Mouse (Mus musculus) embryonic facial prominence, embryonic 11.5 days (tissue): ENCODE results near the gene Wdr4. TPM values are rescaled to one million over a fixed set of nuclear protein-coding genes. Genes with fewer than 3 reads are reported as not detected.
"Not testable (repeated sequence)": the region's sequence is repeated elsewhere in the genome, so short reads cannot be mapped to it uniquely, and the experiment has no call there.

Experiments
- ATAC-seq: fragments of 200-750 bp; cut with Nextera tagmentation; replicated peaks from 2 replicates; pipeline ENCODE4 v1.8.0; 2017; ENCODE audit warnings: low read depth; ENCODE audit not compliant: insufficient number of reproducible peaks, low FRiP score, low TSS enrichment
- DNase-seq: peaks from one replicate; pipeline ENCODE4 v3.0.0-alpha.2; 2015; ENCODE audit warnings: low spot score
- H3K27ac ChIP-seq: fragments of 300-500 bp; sonication (generic); replicated peaks from 2 replicates; pipeline ENCODE4 v1.5.1; 2014; ENCODE audit warnings: mild to moderate bottlenecking, low read depth, low read length, control low read depth
- H3K27me3 ChIP-seq: fragments of 300-500 bp; sonication (generic); 2 replicates; pipeline ENCODE4 v1.6.1; 2014; ENCODE audit warnings: mild to moderate bottlenecking, low read length, moderate library complexity, mixed read lengths; ENCODE audit not compliant: control insufficient read depth, insufficient read depth
- H3K36me3 ChIP-seq: fragments of 300-500 bp; sonication (generic); replicated peaks from 2 replicates; pipeline ENCODE4 v1.6.1; 2014; ENCODE audit warnings: low read depth, mild to moderate bottlenecking, low read length, moderate library complexity, mixed read lengths; ENCODE audit not compliant: control insufficient read depth, insufficient read depth
- H3K4me1 ChIP-seq: fragments of 300-500 bp; sonication (generic); 2 replicates; pipeline ENCODE4 v1.6.1; 2014; ENCODE audit warnings: low read length, mixed read lengths; ENCODE audit not compliant: control insufficient read depth, insufficient read depth
- H3K4me2 ChIP-seq: fragments of 300-500 bp; sonication (generic); 2 replicates; pipeline ENCODE4 v1.6.1; 2014; ENCODE audit warnings: low read depth, mild to moderate bottlenecking, control low read depth, low read length, moderate library complexity
- H3K4me3 ChIP-seq: fragments of 300-500 bp; sonication (generic); 2 replicates; pipeline ENCODE4 v1.5.1; 2014; ENCODE audit warnings: low read depth, low read length, control low read depth
- H3K9ac ChIP-seq: fragments of 300-500 bp; sonication (generic); replicated peaks from 2 replicates; pipeline ENCODE4 v1.6.1; 2014; ENCODE audit warnings: mild to moderate bottlenecking, control low read depth, low read length
- H3K9me3 ChIP-seq: fragments of 300-500 bp; sonication (generic); replicated peaks from 2 replicates; pipeline ENCODE4 v1.6.1; 2016; ENCODE audit warnings: mild to moderate bottlenecking, low read length, inconsistent platforms, mixed read lengths; ENCODE audit not compliant: control insufficient read depth
- WGBS: fragments of 180-500 bp; shearing (Covaris S2); extraction: QIAGEN DNeasy Blood & Tissue Kit; methylation state at CpG from one replicate; pipeline ENCODE4 v1.1.7; 2014; 5-methylcytosine and 5-hydroxymethylcytosine counted together
- polyA plus RNA-seq: library from polyadenylated mRNA; unstranded; fragments of >200 nt; fragmentation: Nextera tagmentation; extraction: Ambion mirVana; gene quantifications from 2 replicates; pipeline ENCODE4 v1.2.1, GENCODE M21; 2014

Gene Wdr4
- polyA plus RNA-seq, 1 experiment from 2014 or later = 34.6 TPM

DNA sequence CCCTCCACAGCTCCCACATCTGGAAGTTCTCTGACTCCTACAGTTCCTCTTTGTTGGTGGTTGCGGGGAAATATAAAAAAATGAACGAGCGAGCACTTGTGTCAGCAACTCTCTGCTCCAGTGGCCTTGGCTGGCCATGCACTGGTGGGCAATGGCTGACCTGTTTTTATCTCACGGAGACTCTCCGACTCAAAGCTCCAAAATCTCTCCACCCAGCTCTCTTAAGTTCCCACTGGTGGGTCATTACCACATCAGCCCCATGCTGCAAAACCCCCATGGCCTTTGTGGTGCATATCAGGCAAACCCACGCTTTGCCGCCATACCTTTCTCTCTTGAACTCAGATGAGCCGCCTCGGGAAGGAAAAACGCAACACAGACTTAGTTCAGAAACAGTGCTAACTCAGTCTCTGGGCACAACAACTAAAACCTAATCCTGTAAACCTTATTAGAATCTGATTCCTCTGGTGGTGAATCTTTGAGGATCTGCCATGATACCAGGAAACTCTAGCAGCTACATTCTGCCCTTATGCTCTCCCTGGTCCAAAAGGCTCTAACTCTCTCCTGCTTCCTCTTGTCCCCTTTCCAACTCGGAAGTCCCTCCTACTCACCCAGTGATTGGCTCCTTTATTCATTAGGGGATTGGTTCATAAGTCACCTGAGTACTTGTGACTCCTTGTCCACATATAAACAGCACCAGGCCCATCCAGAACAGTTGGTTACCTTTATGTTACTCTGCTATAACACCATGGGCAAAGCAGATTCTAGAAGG is 39.4 kb upstream of the Wdr4 start:
- WGBS = 87% methylated on average over 11 of the region's 11 CpGs
- Histone ChIP-seq H3K36me3 (no peaks in the 10 kb centered on the region), H3K4me1 (peaks cover 2% of the 10 kb centered on the region; the same call in 1 of the 2 replicates), H3K4me3 (no peak overlapping the region), H3K4me2 (no peak overlapping the region), H3K27ac (no peak overlapping the region), H3K27me3 (no peaks in the 10 kb centered on the region), H3K9ac (no peak overlapping the region), H3K9me3 (no peaks in the 10 kb centered on the region)
- DNase-seq (no peak), ATAC-seq (no peak)

- Histone ChIP-seq H3K27me3 (no peaks in the 10 kb centered on the region), H3K9ac (no peak overlapping the region), H3K27ac (peak overlapping the region; percentile 47; the same call in 1 of the 2 replicates), H3K4me2 (no peak overlapping the region), H3K4me1 (peaks cover 2% of the 10 kb centered on the region; the same call in 1 of the 2 replicates), H3K9me3 (no peaks in the 10 kb centered on the region), H3K36me3 (no peaks in the 10 kb centered on the region), H3K4me3 (no peak overlapping the region)
- WGBS = 69% methylated on average over 10 of the region's 10 CpGs
- ATAC-seq = 0 out of 2 replicates have a peak, but pooled peaks have one; percentile 32
- DNase-seq = peak; percentile 33
Measured at GRCm38 (mm10) chr17:31557947-31558542, 38.3 kb upstream of the Wdr4 start.

DNA sequence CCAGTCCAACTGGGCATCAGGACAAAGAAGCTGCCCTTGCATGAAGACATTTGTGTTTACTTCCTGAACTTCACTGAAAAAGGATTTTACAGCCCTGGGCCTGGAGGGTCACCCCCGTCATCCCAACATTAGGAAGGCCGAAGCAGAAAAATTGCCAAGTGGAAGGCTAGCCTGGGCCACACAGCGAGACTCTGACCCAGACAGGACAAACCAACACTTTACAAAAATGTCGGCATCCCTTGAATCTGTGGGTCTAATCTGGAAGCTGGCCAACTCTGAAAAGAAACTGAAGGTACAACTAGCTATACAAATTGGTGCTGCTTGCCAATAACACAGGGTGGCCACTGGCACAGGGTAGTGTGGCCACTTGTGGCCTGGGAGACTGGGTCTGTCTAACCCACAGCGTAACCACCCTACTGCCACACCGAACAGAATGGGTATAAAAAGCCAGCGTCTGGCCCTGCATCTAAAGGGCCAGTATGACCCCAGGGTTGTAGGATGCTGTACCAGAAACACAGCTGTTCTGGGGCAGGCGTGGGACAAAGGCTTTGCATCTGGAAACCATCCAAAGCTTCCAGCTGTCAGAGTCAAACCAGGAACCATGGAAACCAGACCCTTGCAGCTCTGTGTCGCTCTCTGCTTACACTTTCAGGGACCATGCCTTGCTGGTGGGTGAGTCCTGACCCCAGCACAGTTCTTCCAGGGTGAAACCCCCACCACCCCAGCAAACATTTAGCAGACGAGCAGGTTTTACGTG is 37.5 kb upstream of the Wdr4 start:
- 50% methylated on average over 11 of the region's 11 CpGs for WGBS
- ATAC-seq (0 out of 2 replicates have a peak, but pooled peaks have one; percentile 66), DNase-seq (peak; percentile 88)
- no peak overlapping the region for H3K4me2 ChIP-seq
- no peaks in the 10 kb centered on the region for H3K36me3 ChIP-seq
- peaks cover 2% of the 10 kb centered on the region; the same call in 1 of the 2 replicates for H3K4me1 ChIP-seq
- no peaks in the 10 kb centered on the region for H3K27me3 ChIP-seq
- H3K9me3 ChIP-seq = no peaks in the 10 kb centered on the region
- no peak overlapping the region; the same call in 1 of the 2 replicates for H3K9ac ChIP-seq
- peak overlapping the region; percentile 47; the same call in 1 of the 2 replicates for H3K27ac ChIP-seq
- no peak overlapping the region for H3K4me3 ChIP-seq

- H3K4me2 ChIP-seq = no peak overlapping the region
- 68% methylated on average over 4 of the region's 4 CpGs for WGBS
- ATAC-seq = no peak
Measured at GRCm38 (mm10) chr17:31556253-31556652, 36.5 kb upstream of the Wdr4 start.

GRCm38 (mm10) chr17:31552601-31553000 is 32.8 kb upstream of the Wdr4 start:
- H3K4me1 ChIP-seq, ATAC-seq, DNase-seq, H3K4me3 ChIP-seq, H3K9me3 ChIP-seq, H3K9ac ChIP-seq, H3K4me2 ChIP-seq, H3K27ac ChIP-seq, H3K27me3 ChIP-seq, H3K36me3 ChIP-seq: not testable (repeated sequence)
- WGBS = 96% methylated on average over 23 of the region's 23 CpGs

More at GRCm38 (mm10) chr17:31556253-31556652, 36.5 kb upstream of the Wdr4 start:
- Histone ChIP-seq H3K4me3 (no peak overlapping the region), H3K27me3 (no peaks in the 10 kb centered on the region), H3K4me1 (peaks cover 2% of the 10 kb centered on the region; the same call in 1 of the 2 replicates), H3K27ac (no peak overlapping the region), H3K9me3 (no peaks in the 10 kb centered on the region), H3K9ac (no peak overlapping the region), H3K36me3 (no peaks in the 10 kb centered on the region)
- no peak for DNase-seq

DNA sequence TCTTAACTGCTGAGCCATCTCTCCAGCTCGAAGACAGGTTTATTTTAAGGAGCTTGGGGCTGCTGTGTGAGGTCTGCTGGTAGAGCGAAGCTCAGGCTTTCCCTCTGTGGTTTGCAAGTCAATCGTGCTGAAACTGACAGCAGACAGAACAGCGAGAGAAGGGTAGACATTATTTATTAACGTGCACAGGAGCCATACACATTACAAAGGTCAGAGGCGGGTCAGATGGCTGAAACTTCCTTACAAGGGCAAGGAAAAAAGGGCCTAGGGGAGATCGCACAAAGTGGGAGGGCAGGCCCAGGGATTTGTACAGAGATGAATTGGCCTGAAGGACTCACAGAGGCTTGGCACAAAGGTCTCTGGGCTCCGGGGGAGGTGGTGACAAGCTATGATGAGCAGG is 29.6 kb upstream of the Wdr4 start:
- no peak overlapping the region for H3K4me2 ChIP-seq
- no peak overlapping the region for H3K9ac ChIP-seq
- H3K9me3 ChIP-seq = no peaks in the 10 kb centered on the region
- no peak overlapping the region for H3K4me3 ChIP-seq
- DNase-seq (no peak), ATAC-seq (no peak)
- 63% methylated on average over 8 of the region's 8 CpGs for WGBS
- no peaks in the 10 kb centered on the region for H3K27me3 ChIP-seq
- H3K27ac ChIP-seq = no peak overlapping the region
- no peaks in the 10 kb centered on the region; the same call in 1 of the 2 replicates for H3K4me1 ChIP-seq
- H3K36me3 ChIP-seq = no peaks in the 10 kb centered on the region

- H3K4me3 ChIP-seq = no peak overlapping the region
- no peak overlapping the region for H3K9ac ChIP-seq
- no peaks in the 10 kb centered on the region; the same call in 1 of the 2 replicates for H3K4me1 ChIP-seq
- ATAC-seq = no peak
- H3K9me3 ChIP-seq = no peaks in the 10 kb centered on the region
- no peaks in the 10 kb centered on the region for H3K36me3 ChIP-seq
- WGBS = 43% methylated on average over 3 of the region's 3 CpGs
- H3K27me3 ChIP-seq = no peaks in the 10 kb centered on the region
- no peak for DNase-seq
- H3K4me2 ChIP-seq = no peak overlapping the region
- no peak overlapping the region for H3K27ac ChIP-seq
Measured at GRCm38 (mm10) chr17:31547974-31548373, 28.2 kb upstream of the Wdr4 start.
